Mouse (Mus musculus) brain, embryonic 14.5 days (tissue): Measurements from ENCODE around the gene Prkca.

ENCODE experiments used
- CTCF ChIP-seq: fragments of 200-500 bp; IDR thresholded peaks from 2 replicates; pipeline ENCODE4 v1.5.1; 2012; ENCODE audit warnings: inconsistent platforms, mild to moderate bottlenecking, moderate library complexity, borderline replicate concordance; ENCODE audit not compliant: insufficient read depth, insufficient read length; ENCODE audit errors: extremely low read depth
- POLR2A ChIP-seq: fragments of 200-500 bp; IDR thresholded peaks from 2 replicates; pipeline ENCODE4 v1.6.1; 2012; ENCODE audit warnings: mild to moderate bottlenecking, inconsistent platforms, borderline replicate concordance; ENCODE audit not compliant: poor library complexity, insufficient read depth, insufficient read length, severe bottlenecking; ENCODE audit errors: extremely low read depth

DNA sequence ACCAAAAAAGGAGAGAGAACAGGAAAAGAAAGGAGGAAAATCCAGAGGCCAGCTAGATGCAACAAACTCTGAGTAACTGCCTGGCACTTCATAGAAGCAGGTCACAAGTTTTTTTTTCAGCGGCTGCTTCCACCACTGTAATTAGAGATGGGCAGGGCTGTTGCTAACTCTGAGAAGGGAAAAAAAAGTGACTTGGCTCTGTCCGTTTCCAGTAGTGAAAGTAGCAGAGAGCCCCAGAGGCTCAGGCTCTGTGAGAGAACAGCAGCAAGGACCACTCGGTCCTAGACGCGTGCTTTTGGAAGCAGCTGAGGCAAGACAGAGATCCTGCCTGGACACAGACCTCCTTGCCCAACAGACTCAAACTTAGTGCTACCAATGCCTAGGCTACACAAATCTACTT is 7.3 kb downstream of the Prkca start:
- TF ChIP-seq CTCF (no peak), POLR2A (no peak)
